Mouse (Mus musculus): ENCODE results near the gene Sapcd1. TPM values are rescaled to one million over a fixed set of nuclear protein-coding genes. Genes with fewer than 3 reads are reported as not detected.

Gene Sapcd1
- polyA plus RNA-seq, 2 experiments = 2.5 to 2.7 TPM

- TF ChIP-seq CTCF (IDR thresholded peaks at IDR 0.05; ENCODE audit: low read depth) = no peak
- no peak for TF ChIP-seq EP300 (IDR thresholded peaks at IDR 0.05; ENCODE audit: low read depth)
- Histone ChIP-seq H3K9me3 (ENCODE audit: control insufficient read depth, low read length) (no peaks in the 10 kb centered on the region), H3K4me2 (ENCODE audit: low read depth) (no peak overlapping the region), H3K27me3 (ENCODE audit: control insufficient read depth, insufficient read depth, low read length) (peaks cover 22% of the 10 kb centered on the region), H3K4me1 (replicated peaks; ENCODE audit: control insufficient read depth in 2 of 2, insufficient read depth in 2 of 2, low read length in 1 of 2) (peaks cover 0 to 5% of the 10 kb centered on the region in 2 experiments; a peak in 2 of 4 replicates), H3K9ac (replicated peaks) (no peak overlapping the region), H3K27ac (no peak overlapping the region), H3K4me3 (ENCODE audit: insufficient read depth in 1 of 2, low read depth in 2 of 2, low read length in 2 of 2) (no peak overlapping the region), H3K36me3 (replicated peaks; ENCODE audit: control insufficient read depth, insufficient read depth, low read depth) (no peaks in the 10 kb centered on the region)
- whole genome bisulfite sequencing (ENCODE audit: insufficient replicate concordance) = 46% methylated on average over 6 of the region's 6 CpGs
- DNase-seq (ENCODE audit: low read depth in 3 of 3, low spot score in 3 of 3) (no peak), ATAC-seq (ENCODE audit: insufficient read depth) (no peak)
Measured at GRCm38 (mm10) chr17:35070556-35071229, 42.9 kb upstream of the Sapcd1 start.

GRCm38 (mm10) chr17:35068213-35068914, 40.5 kb upstream of the Sapcd1 start:
- H3K9ac ChIP-seq (replicated peaks) = no peak overlapping the region
- H3K4me2 ChIP-seq (ENCODE audit: low read depth) = no peak overlapping the region
- H3K27me3 ChIP-seq (ENCODE audit: control insufficient read depth, insufficient read depth, low read length) = peaks cover 41% of the 10 kb centered on the region
- no peak for ATAC-seq (ENCODE audit: insufficient read depth)
- H3K36me3 ChIP-seq (replicated peaks; ENCODE audit: control insufficient read depth, insufficient read depth, low read depth) = no peaks in the 10 kb centered on the region
- TF ChIP-seq EP300 (IDR thresholded peaks at IDR 0.05; ENCODE audit: low read depth) (no peak), CTCF (IDR thresholded peaks at IDR 0.05; ENCODE audit: low read depth) (no peak)
- H3K4me3 ChIP-seq (ENCODE audit: insufficient read depth in 1 of 2, low read depth in 2 of 2, low read length in 2 of 2) = no peak overlapping the region
- no peak for DNase-seq (ENCODE audit: low read depth in 3 of 3, low spot score in 3 of 3)
- peaks cover 9 to 11% of the 10 kb centered on the region in 2 experiments for H3K4me1 ChIP-seq (replicated peaks; ENCODE audit: control insufficient read depth in 2 of 2, insufficient read depth in 2 of 2, low read length in 1 of 2)
- no peaks in the 10 kb centered on the region for H3K9me3 ChIP-seq (ENCODE audit: control insufficient read depth, low read length)
- no peak overlapping the region for H3K27ac ChIP-seq
- WGBS (ENCODE audit: insufficient replicate concordance) = 67% methylated on average over 17 of the region's 17 CpGs

GRCm38 (mm10) chr17:35066084-35066483, 38.3 kb upstream of the Sapcd1 start, which contains the start of gene Mpig6b:
Gene Mpig6b, minus strand, starts transcription at chr17:35066184.
- no peak within 1 kb of the TSS for H3K27ac ChIP-seq
- no peak for ATAC-seq (ENCODE audit: insufficient read depth)
- WGBS (ENCODE audit: insufficient replicate concordance) = 32% methylated on average over 10 of the region's 10 CpGs
- H3K4me1 ChIP-seq (replicated peaks; ENCODE audit: control insufficient read depth in 2 of 2, insufficient read depth in 2 of 2, low read length in 1 of 2) = peaks cover 9 to 11% of the 10 kb centered on the region in 2 experiments
- no peaks in the 10 kb centered on the region for H3K9me3 ChIP-seq (ENCODE audit: control insufficient read depth, low read length)
- TF ChIP-seq CTCF (IDR thresholded peaks at IDR 0.05; ENCODE audit: low read depth) (no peak), EP300 (IDR thresholded peaks at IDR 0.05; ENCODE audit: low read depth) (no peak)
- H3K9ac ChIP-seq (replicated peaks) = peak within 1 kb of the TSS; percentile 23; the same call in 1 of the 2 replicates
- H3K4me2 ChIP-seq (ENCODE audit: low read depth) = peak within 1 kb of the TSS; percentile 72
- peak within 1 kb of the TSS; percentile 37 to 43 for H3K4me3 ChIP-seq (ENCODE audit: insufficient read depth in 1 of 2, low read depth in 2 of 2, low read length in 2 of 2)
- peaks cover 41% of the 10 kb centered on the region for H3K27me3 ChIP-seq (ENCODE audit: control insufficient read depth, insufficient read depth, low read length)
- no peaks in the 10 kb centered on the region for H3K36me3 ChIP-seq (replicated peaks; ENCODE audit: control insufficient read depth, insufficient read depth, low read depth)
- DNase-seq (ENCODE audit: low read depth in 3 of 3, low spot score in 3 of 3) = no peak

GRCm38 (mm10) chr17:35064951-35065947, 37.4 kb upstream of the Sapcd1 start, which contains the start of gene Ly6g6c:
Gene Ly6g6c, plus strand, starts transcription at chr17:35065388.
- no peak within 1 kb of the TSS for H3K27ac ChIP-seq
- H3K27me3 ChIP-seq (ENCODE audit: control insufficient read depth, insufficient read depth, low read length) = peaks cover 41% of the 10 kb centered on the region

More at GRCm38 (mm10) chr17:35064951-35065947, 37.4 kb upstream of the Sapcd1 start, which contains the start of gene Ly6g6c:
- peaks cover 9 to 11% of the 10 kb centered on the region in 2 experiments for H3K4me1 ChIP-seq (replicated peaks; ENCODE audit: control insufficient read depth in 2 of 2, insufficient read depth in 2 of 2, low read length in 1 of 2)
- peak within 1 kb of the TSS; percentile 72 for H3K4me2 ChIP-seq (ENCODE audit: low read depth)
- H3K9me3 ChIP-seq (ENCODE audit: control insufficient read depth, low read length) = no peaks in the 10 kb centered on the region
- no peak for DNase-seq (ENCODE audit: low read depth in 3 of 3, low spot score in 3 of 3)
- peak; percentile 38 for ATAC-seq (ENCODE audit: insufficient read depth)
- TF ChIP-seq EP300 (IDR thresholded peaks at IDR 0.05; ENCODE audit: low read depth) (no peak), CTCF (IDR thresholded peaks at IDR 0.05; ENCODE audit: low read depth) (no peak)
- H3K36me3 ChIP-seq (replicated peaks; ENCODE audit: control insufficient read depth, insufficient read depth, low read depth) = no peaks in the 10 kb centered on the region
- H3K4me3 ChIP-seq (ENCODE audit: insufficient read depth in 1 of 2, low read depth in 2 of 2, low read length in 2 of 2) = peak within 1 kb of the TSS; percentile 37 to 43
- H3K9ac ChIP-seq (replicated peaks) = peak within 1 kb of the TSS; percentile 23; the same call in 1 of the 2 replicates
- WGBS (ENCODE audit: insufficient replicate concordance) = 2% methylated on average over 48 of the region's 48 CpGs
